Mouse (Mus musculus): ENCODE measurements around the gene Bmper.

The Bmper gene

DNA sequence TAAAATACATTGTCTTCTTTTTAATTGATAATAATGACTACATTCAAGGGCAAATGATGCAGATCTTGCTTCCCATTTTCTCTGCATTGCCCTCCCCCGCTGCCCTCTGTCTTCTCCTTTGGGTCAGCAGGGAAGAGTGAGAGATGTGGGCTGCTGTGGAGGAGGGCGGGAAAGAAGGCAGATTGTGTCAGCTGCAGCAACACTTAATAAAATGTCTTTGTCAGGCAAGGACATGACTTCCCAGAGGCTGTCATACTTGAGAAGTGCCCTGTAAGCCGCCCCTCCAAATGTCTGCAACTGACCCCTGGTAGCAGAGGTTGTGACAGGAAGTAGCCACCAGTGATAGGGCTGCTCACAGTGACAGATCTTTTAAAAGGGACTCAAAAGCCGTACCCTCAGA lies 83.3 kb downstream of the Bmper start:
- DNase-seq, result no peak

DNA sequence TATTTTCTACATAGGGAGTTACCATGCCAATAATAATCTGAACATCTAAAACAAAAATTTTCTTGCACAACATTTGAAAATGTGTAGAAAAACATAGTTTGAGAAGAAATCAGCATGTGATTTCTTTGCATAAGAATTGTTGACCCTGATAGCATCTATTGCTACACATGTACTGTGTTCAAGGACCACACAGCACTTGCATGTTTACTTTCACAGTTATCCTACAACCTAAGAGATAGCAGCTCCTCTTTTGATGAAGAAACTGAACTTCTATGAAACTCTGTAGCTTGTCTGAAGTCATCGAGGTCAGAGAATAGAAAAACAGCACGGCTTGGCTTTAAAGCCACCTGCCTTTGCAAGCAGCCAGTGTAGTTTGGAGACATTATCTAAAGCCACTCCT lies 85.0 kb downstream of the Bmper start:
- DNase-seq, result no peak

DNA sequence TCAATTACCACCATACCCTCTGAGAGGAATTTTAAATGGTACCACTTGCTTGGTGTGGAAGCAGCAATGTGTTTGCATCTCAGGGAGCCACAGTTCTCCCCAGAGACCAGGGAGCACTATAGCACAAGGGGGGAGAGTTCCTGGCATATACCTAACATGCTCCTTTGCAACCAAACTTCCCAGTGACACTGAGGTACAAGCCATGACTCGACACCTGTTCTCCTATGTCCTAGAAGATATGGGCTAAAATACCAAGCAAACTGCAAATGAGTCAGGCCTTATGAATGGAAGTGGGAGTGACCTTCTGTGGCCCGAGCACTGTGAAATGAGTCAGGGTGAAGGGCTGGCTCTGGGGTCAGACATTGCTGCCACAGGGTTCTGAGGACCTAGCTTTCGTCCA lies 88.1 kb downstream of the Bmper start:
- DNase-seq, result no peak

DNA sequence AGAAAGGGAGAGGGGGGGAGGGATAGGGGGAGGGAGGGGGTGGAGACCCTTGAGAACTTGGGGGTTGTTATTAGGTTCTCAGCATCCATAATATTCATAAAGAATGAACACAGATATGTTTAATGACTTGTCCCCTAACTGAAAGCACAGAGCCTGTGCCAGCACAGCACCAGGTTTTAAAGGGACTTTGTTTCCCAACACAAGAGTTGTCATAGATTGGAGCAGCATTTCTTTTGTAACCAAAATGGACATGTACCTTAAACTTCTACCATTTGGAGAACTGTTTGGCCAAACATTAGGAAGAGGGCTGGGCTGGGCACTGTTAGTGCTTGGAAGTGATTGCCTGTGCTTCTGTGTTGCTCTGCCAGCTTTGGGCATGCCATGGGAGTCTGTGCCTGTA lies 89.1 kb downstream of the Bmper start:
- no peak for DNase-seq

DNA sequence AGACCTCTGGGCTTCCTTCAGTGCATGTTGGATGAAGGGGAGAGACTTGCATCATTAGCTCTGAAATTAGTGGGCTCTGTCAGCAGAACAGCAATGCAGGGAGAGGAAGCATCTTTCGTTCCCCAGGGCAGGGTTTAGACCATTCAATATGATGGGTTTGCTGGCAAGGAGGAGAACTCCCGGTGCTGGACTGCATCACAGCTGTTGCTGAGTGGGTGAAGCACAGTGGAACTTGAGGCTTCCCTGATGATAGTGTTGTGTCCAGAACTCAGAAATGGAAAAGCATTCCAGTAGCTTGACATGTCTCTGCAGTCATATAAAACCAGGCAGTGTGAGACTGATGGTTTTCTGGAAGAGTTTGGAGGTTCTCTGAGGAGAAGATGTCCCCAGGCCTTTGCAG lies 90.0 kb downstream of the Bmper start:
- no peak for DNase-seq

DNA sequence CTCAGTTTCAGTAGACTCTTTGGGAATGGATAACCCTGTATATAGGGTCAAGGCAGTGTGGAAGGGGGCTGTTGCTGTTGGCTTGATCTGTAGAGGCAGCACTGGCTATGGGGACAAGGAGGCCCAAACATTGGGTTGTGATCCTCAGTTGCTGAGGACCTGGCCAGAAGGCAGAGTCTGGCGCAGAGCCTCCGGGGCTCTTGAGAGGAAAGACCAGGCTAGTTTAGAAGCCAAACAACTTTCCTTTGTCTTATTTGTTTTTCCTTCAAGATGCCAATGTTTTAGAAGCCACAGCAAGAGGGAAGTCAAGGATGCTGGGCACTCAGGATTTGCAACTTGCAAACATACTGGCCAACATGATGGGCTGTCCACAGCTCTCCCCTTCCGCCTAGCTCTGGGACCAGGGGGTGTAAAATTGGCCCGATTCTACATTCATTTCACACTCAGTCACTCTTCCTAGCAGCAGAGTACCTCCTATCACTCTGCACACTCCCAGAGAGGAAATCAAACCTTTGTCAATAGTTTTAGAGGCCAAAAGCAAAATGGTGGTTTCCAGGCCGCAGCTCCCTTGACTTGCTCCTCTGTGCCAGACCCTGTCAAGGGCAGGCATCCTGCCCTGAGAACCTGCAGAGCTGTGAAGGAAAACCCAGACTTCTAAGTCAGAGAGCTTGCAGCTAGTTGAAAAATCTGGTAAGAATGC lies 92.9 kb downstream of the Bmper start:
- no peak for DNase-seq

DNA sequence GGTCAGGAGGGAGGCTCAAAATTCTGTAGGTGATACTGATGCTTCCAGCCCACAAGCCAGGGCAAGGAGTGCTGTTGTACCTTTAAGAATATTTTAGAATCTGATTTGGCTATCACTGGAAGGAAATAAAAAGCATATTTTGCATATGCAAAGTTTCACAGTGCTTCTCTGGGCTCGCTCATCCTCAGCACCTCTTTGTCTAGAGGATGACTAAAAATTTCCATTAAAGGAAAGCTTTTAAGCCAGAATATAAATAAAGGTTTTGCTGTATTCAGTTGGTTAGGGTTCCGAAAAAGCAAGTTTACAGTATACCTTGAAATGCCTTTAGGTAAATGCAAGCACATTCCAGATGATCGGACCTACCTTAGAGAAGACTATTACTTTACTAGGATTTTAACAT lies 105.0 kb downstream of the Bmper start:
- no peak for DNase-seq

DNA sequence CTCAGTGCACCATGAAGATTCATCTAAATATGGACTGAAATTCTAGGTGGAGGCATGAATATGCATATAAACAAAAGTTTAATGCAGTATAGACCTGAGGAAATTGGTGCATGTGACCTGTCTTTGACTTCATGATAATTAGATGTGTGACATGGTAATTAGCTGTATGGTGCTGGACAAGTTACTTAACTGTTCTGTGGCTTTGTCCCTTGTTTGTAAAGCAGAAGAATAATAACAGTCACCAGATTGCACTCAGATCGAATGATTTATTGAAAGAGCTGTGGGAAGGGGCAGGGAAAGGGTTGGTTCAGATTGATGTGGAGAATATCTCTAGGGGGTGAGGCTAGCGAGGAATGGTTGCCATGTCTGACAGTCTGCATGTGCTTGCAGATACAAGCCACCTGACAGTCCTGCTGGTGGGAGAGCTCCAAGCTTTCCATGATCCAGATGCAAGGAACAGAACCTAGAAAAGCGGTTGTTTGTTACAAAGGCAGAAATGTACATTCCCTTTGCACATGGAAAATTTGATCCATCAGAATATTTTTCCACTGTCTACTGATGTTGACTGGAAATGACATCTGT lies 110.3 kb downstream of the Bmper start:
- DNase-seq, result no peak

DNA sequence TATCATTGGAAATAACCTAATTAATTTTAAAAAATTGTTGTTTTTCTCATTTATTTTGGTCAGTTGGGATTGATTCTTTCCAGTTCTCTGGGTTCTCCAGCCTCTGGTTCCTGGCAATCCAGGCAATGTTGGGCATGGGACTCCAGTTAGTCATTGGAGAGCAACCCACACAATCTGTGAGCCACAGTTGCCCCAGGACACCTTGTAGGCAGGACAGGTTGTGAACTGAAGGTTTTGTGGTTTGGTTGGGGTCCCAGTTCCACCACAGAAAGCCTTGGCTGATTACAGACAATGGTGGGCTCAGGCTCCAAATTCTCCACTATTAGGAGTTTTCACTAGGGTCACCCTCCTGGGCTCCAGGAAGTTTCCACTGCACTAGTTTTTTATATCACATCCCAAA lies 117.7 kb downstream of the Bmper start:
- no peak for DNase-seq

DNA sequence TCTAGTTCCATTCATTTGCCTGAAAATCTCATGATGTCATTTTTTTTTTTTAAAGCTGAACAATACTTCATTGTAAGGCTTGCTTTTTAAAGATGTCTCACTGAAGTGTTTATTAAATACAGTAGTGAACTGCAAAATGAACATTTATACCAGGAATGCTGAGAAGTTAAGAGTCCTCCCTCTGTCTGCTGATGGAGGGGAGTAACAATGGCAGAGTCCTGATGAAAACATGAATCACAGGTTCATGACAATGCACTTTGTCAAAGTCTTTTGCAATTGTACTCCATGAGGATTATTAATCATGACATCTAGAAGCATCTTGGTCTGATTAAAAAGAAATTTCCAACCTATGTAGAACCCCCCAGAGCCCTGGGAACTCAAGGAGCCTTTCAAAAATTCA lies 118.4 kb downstream of the Bmper start:
- DNase-seq, result no peak

DNA sequence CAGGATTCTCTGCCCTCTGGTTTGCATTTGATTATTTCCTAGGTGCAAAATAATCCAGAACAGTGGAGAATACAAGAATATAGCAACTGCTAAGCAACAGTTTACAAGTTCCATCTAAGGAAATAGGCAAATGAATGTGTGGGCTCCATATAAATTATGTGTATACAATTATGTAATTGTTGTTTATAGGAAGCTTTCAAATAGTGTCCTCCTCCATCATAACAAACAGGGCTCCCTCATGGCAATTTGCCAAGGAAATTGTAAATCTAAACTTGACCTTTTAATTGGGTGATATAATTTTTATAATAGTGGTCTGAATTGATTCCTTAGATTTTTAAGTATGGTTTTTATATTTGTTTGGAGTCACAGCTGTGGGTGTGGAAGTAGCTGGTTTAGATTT lies 121.5 kb downstream of the Bmper start:
- no peak for DNase-seq

DNA sequence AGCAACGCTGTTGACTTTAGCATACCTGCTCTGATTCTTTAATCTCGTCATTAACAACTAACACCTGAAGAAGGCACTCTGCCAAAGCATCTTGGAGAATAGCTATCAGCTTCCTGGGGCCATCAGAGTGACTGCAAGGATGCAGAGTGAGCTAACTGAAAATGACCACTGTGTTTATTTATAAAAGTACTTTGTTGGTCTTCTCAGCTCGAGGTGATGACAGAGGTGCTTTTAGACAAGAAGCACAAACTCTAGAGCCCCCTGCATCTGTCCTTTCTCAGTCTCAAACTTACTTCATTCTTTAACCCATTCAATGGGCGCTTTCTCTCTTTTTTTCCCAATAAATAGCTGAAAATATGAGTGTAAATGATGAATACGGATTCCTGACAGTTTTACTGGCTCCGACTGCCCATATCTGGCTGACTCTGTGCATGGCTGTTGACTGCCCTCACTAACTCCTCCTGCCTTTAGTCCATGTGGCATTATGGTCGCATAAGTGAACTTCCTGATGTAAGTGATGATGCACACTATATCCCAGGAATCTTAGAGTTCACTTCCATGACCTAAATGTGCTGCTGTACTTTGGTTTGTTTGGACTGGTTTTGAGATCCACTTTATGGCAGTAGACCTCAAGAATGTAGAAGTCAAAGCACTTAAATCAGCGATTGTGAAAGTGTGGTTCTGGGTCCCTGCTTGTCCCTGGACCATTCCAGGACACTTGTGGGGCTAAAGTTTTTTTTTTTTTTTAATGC lies 122.4 kb downstream of the Bmper start:
- DNase-seq, result no peak

DNA sequence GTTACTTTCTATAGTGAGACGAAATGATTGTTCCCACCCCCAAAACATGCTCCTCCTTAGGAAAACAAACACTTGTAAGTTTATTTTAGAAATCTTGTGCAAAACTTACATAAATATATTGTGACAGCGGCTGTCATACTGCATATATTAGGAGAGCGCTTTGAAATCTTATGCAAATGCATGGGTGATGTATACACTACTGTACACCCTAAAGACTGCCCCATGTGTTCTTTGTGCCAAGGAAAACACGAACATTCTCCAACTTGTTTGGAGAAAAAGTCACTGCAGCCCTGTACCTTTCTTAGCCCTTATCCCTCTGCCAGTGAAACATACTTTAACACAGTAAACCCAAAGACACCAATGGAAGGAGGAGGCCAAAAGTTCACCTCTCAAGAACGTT lies 126.7 kb downstream of the Bmper start:
- no peak for DNase-seq

DNA sequence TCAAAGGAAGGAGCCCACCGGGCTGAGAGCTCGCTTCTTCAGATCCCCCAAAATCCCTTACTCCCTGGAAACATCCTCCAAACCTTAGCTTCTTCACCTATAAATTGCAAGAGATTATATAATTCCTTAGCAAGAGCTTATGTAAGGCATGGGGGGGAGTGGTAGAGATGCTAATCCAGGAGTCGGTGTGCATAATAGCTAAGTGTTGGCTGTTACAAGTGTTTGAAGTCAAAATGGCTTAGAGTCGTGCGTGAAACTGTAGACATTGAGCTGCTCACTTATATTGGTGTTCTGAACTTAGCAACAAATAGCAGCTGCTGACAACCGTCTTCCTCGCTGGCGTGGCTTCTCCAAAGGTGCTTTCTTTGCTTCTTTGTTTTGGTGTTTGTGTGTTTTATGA lies 128.5 kb downstream of the Bmper start:
- no peak for DNase-seq

DNA sequence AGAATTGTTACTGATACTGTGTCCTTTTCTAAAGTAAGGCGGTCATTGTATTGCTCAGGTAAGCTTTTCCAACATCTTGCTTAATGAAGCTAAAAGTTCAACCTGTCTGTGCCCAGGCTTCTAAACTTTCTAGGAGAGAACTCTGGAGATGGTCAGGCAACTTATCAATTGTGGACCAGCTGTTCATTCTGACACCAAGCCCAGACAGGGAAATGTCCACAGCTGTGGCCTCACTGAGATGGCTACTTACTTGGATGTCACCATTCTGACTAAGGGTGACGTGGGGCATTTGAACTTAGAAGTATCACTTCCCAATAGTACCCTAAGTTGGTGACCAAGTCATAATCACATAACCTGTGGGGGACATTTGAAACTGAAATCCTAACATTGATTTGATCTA lies 129.5 kb downstream of the Bmper start:
- DNase-seq, result no peak

DNA sequence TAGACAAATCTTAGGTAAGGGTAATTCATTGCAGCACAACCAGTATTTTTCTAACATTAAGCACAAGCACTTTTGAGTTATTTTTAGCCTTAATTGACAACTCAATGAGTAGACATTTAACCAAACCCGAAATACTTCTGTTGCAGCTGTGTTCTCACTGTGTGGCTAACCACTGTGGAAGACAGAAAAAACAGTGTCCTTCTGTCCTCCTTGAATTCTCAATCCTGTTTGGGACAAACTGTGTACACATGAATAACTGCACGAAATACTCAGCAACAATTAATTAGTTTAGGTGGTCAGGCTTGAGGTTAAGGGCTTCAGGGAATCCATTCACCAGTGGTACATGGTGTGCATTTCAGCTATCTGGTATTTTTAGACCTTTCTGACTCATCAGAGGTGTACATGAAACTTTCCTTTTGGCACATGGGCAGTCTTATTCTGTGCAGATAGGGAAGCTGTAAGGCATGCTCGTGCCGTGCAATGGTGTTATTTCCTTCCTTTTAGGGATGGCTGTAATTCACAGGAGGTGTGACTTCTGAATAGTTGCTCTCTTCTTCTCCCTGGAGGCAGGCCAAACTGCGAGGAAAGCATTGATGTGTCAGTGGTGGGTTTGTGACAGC lies 131.4 kb downstream of the Bmper start:
- no peak for DNase-seq

DNA sequence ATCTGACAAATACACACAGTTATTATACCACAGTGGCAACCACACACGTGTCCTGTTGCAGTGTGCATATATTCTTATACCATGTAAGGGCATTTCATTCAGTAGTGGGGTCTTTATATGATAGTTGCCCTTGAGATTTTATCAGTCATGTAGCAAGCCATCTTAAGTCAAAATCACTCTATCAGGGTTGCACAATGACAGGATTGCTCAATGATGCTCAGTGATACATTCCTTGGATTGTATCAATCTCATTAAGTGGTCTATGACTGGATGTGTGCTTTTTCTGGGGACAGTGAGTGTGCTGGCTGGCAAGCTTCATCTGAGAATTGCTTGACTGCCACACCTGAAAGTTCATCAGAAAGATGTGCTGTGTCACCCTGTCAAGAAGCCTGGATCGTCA lies 135.2 kb downstream of the Bmper start:
- DNase-seq, result no peak

DNA sequence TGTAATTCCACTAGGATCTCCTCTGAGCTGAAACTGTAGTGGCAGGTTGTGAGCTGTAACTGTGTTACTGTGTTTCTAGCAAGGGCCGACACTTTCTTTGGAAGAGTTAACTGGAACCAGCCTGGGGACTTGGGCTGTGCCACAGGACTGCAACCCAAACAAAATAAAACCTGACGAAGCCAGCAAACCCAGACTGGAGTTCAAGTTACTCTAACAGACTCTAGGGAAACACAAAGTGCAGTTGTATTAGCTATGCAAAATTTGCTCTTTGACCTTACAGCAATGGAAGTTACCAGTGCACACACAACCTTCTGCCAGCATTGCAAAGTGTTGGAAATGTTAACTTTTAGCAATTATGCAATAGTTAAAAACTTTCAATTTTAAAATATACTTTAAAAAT lies 140.3 kb downstream of the Bmper start:
- DNase-seq, result no peak

DNA sequence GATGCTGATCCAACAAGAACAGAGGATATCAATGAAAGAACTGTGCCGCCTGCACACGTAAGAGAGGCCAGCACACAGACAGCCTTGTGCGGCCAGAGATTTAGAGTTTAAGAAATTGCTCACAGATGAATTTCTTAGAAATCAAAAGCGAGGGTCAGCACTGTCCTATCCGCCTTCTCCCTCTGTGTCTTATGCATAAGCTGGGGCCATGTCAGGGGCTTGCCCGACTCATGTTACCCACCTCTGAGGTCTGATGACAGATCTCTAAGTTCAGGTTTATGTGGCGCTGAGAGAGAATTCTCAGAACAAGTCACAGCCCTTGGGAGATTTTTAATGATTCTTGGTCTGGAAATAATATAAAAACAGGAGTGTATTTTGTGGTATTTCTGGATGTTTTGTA lies 140.7 kb downstream of the Bmper start:
- no peak for DNase-seq

DNA sequence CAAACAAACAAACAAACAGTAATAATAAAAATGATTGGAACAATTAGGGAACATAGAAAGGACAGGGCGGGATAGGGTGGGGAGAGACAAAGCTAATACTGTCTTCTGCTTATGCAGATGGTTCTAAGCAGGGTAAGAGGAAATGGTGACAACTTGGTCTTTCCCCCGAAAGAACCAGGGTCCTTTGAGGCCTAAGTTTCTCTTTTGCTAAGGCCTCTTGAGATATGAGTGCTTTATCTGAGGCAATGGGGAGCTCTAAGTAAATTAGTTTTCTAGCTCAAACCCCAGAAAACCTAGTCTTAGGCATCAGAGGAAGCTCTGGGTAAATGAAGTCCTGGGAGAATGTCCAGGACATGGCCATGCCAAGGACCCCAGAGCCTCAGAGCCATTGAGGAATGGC lies 141.2 kb downstream of the Bmper start:
- DNase-seq, result no peak

DNA sequence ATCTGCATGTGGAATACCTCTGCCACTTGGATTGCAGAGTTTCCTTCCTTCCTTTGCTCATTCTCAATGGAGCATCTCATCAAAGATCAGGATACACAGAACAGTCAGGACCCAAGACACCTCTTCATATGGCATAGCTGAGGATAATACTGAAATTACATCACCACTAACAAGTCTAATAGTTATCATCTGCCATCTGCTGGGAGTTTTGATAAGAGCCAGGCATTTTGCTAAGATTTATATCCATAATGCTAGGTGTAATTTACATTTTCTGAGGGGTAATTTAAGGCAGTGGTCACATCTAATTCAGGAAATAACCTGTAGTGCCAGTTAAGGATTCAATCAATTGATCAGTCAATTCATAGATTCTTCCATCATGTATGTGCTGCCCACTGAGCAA lies 145.2 kb downstream of the Bmper start:
- no peak for DNase-seq

DNA sequence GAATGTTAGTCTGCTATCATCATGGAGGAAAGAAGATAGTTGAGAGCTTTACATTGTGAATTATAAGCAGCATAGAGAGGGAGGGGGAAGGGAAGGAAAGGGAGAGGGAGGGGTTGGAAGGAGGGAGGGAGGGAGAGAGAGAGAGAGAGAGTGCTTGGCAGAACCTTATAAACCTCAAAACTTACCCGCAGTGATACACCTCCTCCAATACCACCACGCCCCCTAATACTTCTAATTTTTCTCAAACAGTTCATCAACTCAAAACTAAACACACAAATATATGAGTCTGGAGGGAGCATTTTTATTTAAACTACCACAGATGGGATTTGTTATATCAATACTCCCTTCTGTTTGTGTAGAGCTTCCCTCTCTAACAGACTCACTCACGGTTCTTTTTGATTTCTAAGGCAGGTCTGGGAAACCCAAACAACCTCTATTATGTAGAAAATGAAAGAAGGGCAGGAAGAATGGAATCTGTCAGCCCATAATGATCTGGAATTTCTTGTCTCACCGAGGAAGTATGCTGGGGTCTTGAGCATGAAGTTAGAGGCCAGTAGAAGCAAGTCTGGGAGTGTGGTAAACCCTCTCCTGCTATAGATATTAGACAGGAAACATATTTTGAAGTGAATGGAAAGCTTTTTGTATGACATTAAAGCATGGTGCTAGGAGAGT lies 152.0 kb downstream of the Bmper start:
- no peak for DNase-seq

Data from cerebellum, adult 11-12 months (tissue).